Mouse (Mus musculus) heart, postnatal 0 days (tissue): Measurements from ENCODE around the gene Cntnap4. TPM values are rescaled to one million over a fixed set of nuclear protein-coding genes. Genes with fewer than 3 reads are reported as not detected.
"Not testable (repeated sequence)": the region's sequence is repeated elsewhere in the genome, so short reads cannot be mapped to it uniquely, and the experiment has no call there.

Experiments
- ATAC-seq: fragments of 200-750 bp; cut with Nextera tagmentation; 2 replicates; pipeline ENCODE4 v1.8.0; 2017; ENCODE audit warnings: low read depth, moderate number of reproducible peaks, moderate library complexity; ENCODE audit not compliant: insufficient read depth
- DNase-seq: peaks from one replicate; pipeline ENCODE4 v3.0.0-alpha.2; 2016; ENCODE audit warnings: low spot score
- H3K27ac ChIP-seq: fragments of 300-500 bp; sonication (generic); 2 replicates; pipeline ENCODE4 v1.5.1; 2014; ENCODE audit warnings: low read depth, mild to moderate bottlenecking
- H3K27me3 ChIP-seq: fragments of 300-500 bp; sonication (generic); 2 replicates; pipeline ENCODE4 v1.6.1; 2014; ENCODE audit warnings: low read length, mixed read lengths; ENCODE audit not compliant: control insufficient read depth, insufficient read depth
- H3K36me3 ChIP-seq: fragments of 300-500 bp; sonication (generic); replicated peaks from 2 replicates; pipeline ENCODE4 v1.6.1; 2014; ENCODE audit warnings: low read length, mixed read lengths; ENCODE audit not compliant: control insufficient read depth, insufficient read depth
- H3K4me1 ChIP-seq: fragments of 300-500 bp; sonication (generic); 2 replicates; pipeline ENCODE4 v1.6.1; 2014; ENCODE audit warnings: antibody characterized with exemption; ENCODE audit not compliant: control insufficient read depth, insufficient read depth
- H3K4me2 ChIP-seq: fragments of 300-500 bp; sonication (generic); 2 replicates; pipeline ENCODE4 v1.6.1; 2014; ENCODE audit warnings: low read depth, mild to moderate bottlenecking, low read length, moderate library complexity
- H3K4me3 ChIP-seq: fragments of 300-500 bp; sonication (generic); 2 replicates; pipeline ENCODE4 v1.5.1; 2014; ENCODE audit warnings: low read depth, low read length
- H3K9ac ChIP-seq: fragments of 300-500 bp; sonication (generic); replicated peaks from 2 replicates; pipeline ENCODE4 v1.6.1; 2014; ENCODE audit warnings: low read depth, low read length, mixed read lengths
- H3K9me3 ChIP-seq: fragments of 300-500 bp; sonication (generic); replicated peaks from 2 replicates; pipeline ENCODE4 v1.6.1; 2016; ENCODE audit warnings: low read length; ENCODE audit not compliant: control insufficient read depth
- CTCF ChIP-seq: IDR thresholded peaks from 2 replicates; pipeline ENCODE4 v1.5.1; 2016; ENCODE audit warnings: antibody characterized with exemption, control low read depth, low read depth
- EP300 ChIP-seq: IDR thresholded peaks from 2 replicates; pipeline ENCODE4 v1.6.1; 2016; ENCODE audit warnings: antibody characterized with exemption, low read depth
- WGBS: fragments of 180-500 bp; shearing (Covaris S2); extraction: QIAGEN DNeasy Blood & Tissue Kit; methylation state at CpG from one replicate; pipeline ENCODE4 v1.1.7; 2014; 5-methylcytosine and 5-hydroxymethylcytosine counted together
- polyA plus RNA-seq: library from polyadenylated mRNA; unstranded; fragments of >200 nt; fragmentation: Nextera tagmentation; extraction: Ambion mirVana; gene quantifications from 2 replicates; pipeline ENCODE4 v1.2.1, GENCODE M21; 2015
- total RNA-seq: library from RNA; depleted of rRNA; stranded (reverse); fragments of >200 nt; gene quantifications from 2 replicates; pipeline ENCODE4 v1.2.3, GENCODE M21; 2014; ENCODE audit warnings: low replicate concordance

Gene Cntnap4
- total and polyA plus RNA-seq, 2 experiments from 2014 or later, result 0.04 to 0.11 TPM

GRCm38 (mm10) chr8:112841057-112841456 is 271.2 kb downstream of the Cntnap4 start:
- H3K27ac ChIP-seq, result no peak overlapping the region
- 41% methylated on average over 2 of the region's 2 CpGs for WGBS
- DNase-seq, result no peak
- no peaks in the 10 kb centered on the region for H3K9me3 ChIP-seq
- no peak overlapping the region for H3K4me2 ChIP-seq
- TF ChIP-seq EP300, result no peak
- no peak for TF ChIP-seq CTCF
- H3K4me3 ChIP-seq, result no peak overlapping the region
- ATAC-seq, result no peak
- H3K9ac ChIP-seq, result no peak overlapping the region
- no peaks in the 10 kb centered on the region for H3K27me3 ChIP-seq
- no peaks in the 10 kb centered on the region for H3K4me1 ChIP-seq
- no peaks in the 10 kb centered on the region for H3K36me3 ChIP-seq

- 65% methylated on average over 1 of the region's 1 CpGs for WGBS
- not testable (repeated sequence) for H3K4me3 ChIP-seq, ATAC-seq, H3K9me3 ChIP-seq, H3K4me1 ChIP-seq, H3K9ac ChIP-seq, DNase-seq, H3K27me3 ChIP-seq, H3K36me3 ChIP-seq, H3K4me2 ChIP-seq, H3K27ac ChIP-seq
Measured at GRCm38 (mm10) chr8:112849541-112849940, 279.7 kb downstream of the Cntnap4 start.

- ATAC-seq (no peak), DNase-seq (no peak)
- Histone ChIP-seq H3K9ac (no peak overlapping the region), H3K36me3 (no peaks in the 10 kb centered on the region), H3K27me3 (no peaks in the 10 kb centered on the region), H3K4me1 (no peaks in the 10 kb centered on the region), H3K4me2 (no peak overlapping the region), H3K27ac (no peak overlapping the region), H3K4me3 (no peak overlapping the region), H3K9me3 (no peaks in the 10 kb centered on the region)
- 41% methylated on average over 8 of the region's 8 CpGs for WGBS
- no peak for TF ChIP-seq EP300
- no peak for TF ChIP-seq CTCF
Measured at GRCm38 (mm10) chr8:112906458-112907112, 336.7 kb downstream of the Cntnap4 start.

- Histone ChIP-seq H3K4me1 (no peaks in the 10 kb centered on the region), H3K4me3 (no peak overlapping the region), H3K27ac (no peak overlapping the region), H3K9me3 (no peaks in the 10 kb centered on the region), H3K9ac (no peak overlapping the region), H3K4me2 (no peak overlapping the region), H3K27me3 (no peaks in the 10 kb centered on the region), H3K36me3 (no peaks in the 10 kb centered on the region)
- DNase-seq, result no peak
- no peak for ATAC-seq
- 53% methylated on average over 5 of the region's 5 CpGs for WGBS
- TF ChIP-seq CTCF, result no peak
- no peak for TF ChIP-seq EP300
Measured at GRCm38 (mm10) chr8:112909527-112909926, 339.7 kb downstream of the Cntnap4 start.

- TF ChIP-seq CTCF (no peak), EP300 (no peak)
- Histone ChIP-seq H3K4me3 (no peak overlapping the region), H3K4me2 (no peak overlapping the region), H3K27me3 (no peaks in the 10 kb centered on the region), H3K36me3 (no peaks in the 10 kb centered on the region), H3K4me1 (no peaks in the 10 kb centered on the region), H3K9me3 (no peaks in the 10 kb centered on the region), H3K9ac (no peak overlapping the region), H3K27ac (no peak overlapping the region)
- ATAC-seq (no peak), DNase-seq (no peak)
Measured at GRCm38 (mm10) chr8:112911422-112911821, 341.6 kb downstream of the Cntnap4 start.

- TF ChIP-seq EP300, result no peak
- H3K36me3 ChIP-seq, result no peaks in the 10 kb centered on the region
- no peak overlapping the region for H3K4me3 ChIP-seq
- no peak overlapping the region for H3K27ac ChIP-seq
- no peaks in the 10 kb centered on the region for H3K4me1 ChIP-seq
- H3K9me3 ChIP-seq, result no peaks in the 10 kb centered on the region
- no peak overlapping the region for H3K4me2 ChIP-seq
- ATAC-seq (no peak), DNase-seq (no peak)
- no peaks in the 10 kb centered on the region for H3K27me3 ChIP-seq
- H3K9ac ChIP-seq, result no peak overlapping the region
Measured at GRCm38 (mm10) chr8:112922151-112922550, 352.3 kb downstream of the Cntnap4 start.
